Mouse (Mus musculus): ENCODE results near the gene Arhgap31. TPM values are rescaled to one million over a fixed set of nuclear protein-coding genes. Genes with fewer than 3 reads are reported as not detected.

Arhgap31 gene
- polyA plus RNA-seq, 1 experiment from 2014 or later: 10.9 TPM

DNA sequence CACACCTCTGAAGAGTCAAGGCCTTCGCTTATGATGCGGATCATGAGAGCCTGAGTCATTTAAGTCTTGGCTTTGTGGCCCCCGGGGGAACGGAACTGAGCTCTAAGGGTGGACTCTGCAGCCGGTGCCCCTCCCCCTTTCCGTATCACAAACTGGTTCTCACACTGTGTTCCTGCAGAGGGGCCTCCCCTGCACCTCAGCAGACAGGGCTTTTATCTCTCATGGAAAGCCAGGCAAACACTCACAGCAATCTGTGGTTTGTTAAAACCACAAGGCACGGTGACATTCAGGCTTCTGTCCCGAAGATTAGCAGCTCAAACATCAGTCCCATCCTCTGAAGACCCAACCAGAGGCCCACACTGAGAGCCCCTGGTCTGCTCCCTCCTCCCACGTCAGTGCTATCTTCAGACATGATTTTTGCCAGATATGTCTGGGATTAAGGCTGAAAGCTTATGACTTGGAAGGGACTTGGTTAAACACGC, 59.6 kb downstream of the Arhgap31 start:
- 14% methylated on average over 10 of the region's 10 CpGs for WGBS
- Histone ChIP-seq H3K9ac (ENCODE audit: low read length) (0 out of 2 replicates have a peak overlapping the region, but pooled peaks have one; percentile 26), H3K27ac (ENCODE audit: low read length) (peak overlapping the region; percentile 38), H3K27me3 (ENCODE audit: control insufficient read depth, insufficient read depth, low read length) (no peaks in the 10 kb centered on the region), H3K9me3 (replicated peaks; ENCODE audit: control insufficient read depth, low read length) (no peaks in the 10 kb centered on the region), H3K4me2 (ENCODE audit: low read depth, low read length) (no peak overlapping the region), H3K4me1 (ENCODE audit: control insufficient read depth, insufficient read depth, low read length) (peaks cover 37% of the 10 kb centered on the region), H3K36me3 (ENCODE audit: control insufficient read depth, insufficient read depth, low read length) (no peaks in the 10 kb centered on the region), H3K4me3 (replicated peaks; ENCODE audit: low read length) (no peak overlapping the region)
- peak; percentile 66; the same call in 1 of the 2 replicates for ATAC-seq (ENCODE audit: insufficient read depth, low FRiP score)

DNA sequence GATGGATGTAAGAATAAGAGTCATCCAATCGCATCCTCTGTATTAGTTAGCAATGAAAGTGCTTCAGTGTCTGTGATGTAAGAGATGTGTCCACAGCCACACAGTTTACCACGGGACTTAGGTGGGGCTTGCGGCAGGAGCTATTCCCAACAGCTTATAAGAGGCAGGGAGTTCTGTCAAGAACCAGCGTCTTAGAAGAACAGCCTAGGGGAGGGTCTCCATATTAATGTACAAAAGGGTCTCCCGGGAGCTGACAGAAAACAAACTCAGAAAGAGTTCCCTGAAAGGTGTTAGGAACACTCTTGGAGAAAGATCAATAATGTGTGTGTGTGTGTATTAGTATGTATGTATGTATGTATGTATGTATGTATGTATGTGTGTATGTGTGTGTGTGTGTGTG, 60.4 kb downstream of the Arhgap31 start:
- no peak overlapping the region for H3K4me3 ChIP-seq (replicated peaks; ENCODE audit: low read length)
- no peak for ATAC-seq (ENCODE audit: insufficient read depth, low FRiP score)
- H3K36me3 ChIP-seq (ENCODE audit: control insufficient read depth, insufficient read depth, low read length): no peaks in the 10 kb centered on the region
- WGBS: 76% methylated on average over 5 of the region's 5 CpGs
- H3K4me1 ChIP-seq (ENCODE audit: control insufficient read depth, insufficient read depth, low read length): peaks cover 42% of the 10 kb centered on the region
- H3K9me3 ChIP-seq (replicated peaks; ENCODE audit: control insufficient read depth, low read length): no peaks in the 10 kb centered on the region
- H3K9ac ChIP-seq (ENCODE audit: low read length): no peak overlapping the region
- no peaks in the 10 kb centered on the region for H3K27me3 ChIP-seq (ENCODE audit: control insufficient read depth, insufficient read depth, low read length)
- H3K27ac ChIP-seq (ENCODE audit: low read length): no peak overlapping the region; the same call in 1 of the 2 replicates
- no peak overlapping the region for H3K4me2 ChIP-seq (ENCODE audit: low read depth, low read length)

DNA sequence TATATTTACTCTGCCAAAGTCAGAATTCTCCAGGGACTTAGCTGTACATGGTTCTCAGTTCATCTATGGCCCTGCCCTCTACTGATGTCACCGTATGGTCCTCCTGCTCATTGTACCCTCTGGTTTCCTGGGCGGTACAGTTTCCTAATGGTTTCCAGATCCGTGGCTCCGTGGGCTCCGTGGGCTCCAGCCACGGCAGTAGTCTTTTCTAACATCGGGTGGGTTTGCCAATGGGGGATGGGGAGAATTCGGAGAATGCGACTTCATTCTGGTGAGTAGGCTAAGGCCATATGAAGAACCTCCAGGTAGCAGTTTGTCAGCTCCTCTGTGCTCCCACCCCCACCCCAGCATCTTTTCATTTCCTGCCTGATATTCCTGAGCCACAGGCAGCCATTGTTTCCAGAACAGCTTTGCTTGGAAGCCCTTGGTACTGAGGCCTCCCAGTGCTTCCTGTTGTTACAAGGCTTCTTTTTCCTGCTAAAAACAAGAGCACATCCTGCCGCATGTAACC, 61.3 kb downstream of the Arhgap31 start:
- WGBS: 76% methylated on average over 10 of the region's 10 CpGs
- Histone ChIP-seq H3K4me2 (ENCODE audit: low read depth, low read length) (no peak overlapping the region), H3K9me3 (replicated peaks; ENCODE audit: control insufficient read depth, low read length) (no peaks in the 10 kb centered on the region), H3K27me3 (ENCODE audit: control insufficient read depth, insufficient read depth, low read length) (no peaks in the 10 kb centered on the region), H3K9ac (ENCODE audit: low read length) (no peak overlapping the region), H3K27ac (ENCODE audit: low read length) (peak overlapping the region; percentile 32; the same call in 1 of the 2 replicates), H3K36me3 (ENCODE audit: control insufficient read depth, insufficient read depth, low read length) (no peaks in the 10 kb centered on the region), H3K4me1 (ENCODE audit: control insufficient read depth, insufficient read depth, low read length) (peaks cover 42% of the 10 kb centered on the region), H3K4me3 (replicated peaks; ENCODE audit: low read length) (no peak overlapping the region)
- ATAC-seq (ENCODE audit: insufficient read depth, low FRiP score): no peak

DNA sequence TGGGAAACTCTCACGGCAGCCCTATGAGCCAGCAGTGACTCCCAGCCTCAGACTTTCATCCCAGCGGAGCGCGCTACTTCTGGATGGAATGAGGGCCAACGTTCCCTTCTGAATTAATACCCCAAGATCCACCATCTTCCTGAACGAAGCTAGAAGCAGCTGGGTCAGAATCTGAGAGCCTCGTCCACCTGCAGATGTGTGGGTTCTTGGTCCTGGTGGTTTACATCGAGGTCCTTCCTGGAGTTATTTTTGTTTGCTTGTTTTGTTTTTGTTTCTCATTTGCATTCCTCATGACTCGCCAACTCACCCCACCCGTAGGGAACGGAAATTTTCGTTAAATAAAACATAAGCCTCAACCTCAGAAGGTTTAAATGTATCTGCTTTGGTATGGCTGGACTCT, 61.8 kb downstream of the Arhgap31 start:
- no peak overlapping the region for H3K4me3 ChIP-seq (replicated peaks; ENCODE audit: low read length)
- 75% methylated on average over 12 of the region's 12 CpGs for WGBS
- H3K4me2 ChIP-seq (ENCODE audit: low read depth, low read length): no peak overlapping the region
- H3K4me1 ChIP-seq (ENCODE audit: control insufficient read depth, insufficient read depth, low read length): peaks cover 42% of the 10 kb centered on the region
- ATAC-seq (ENCODE audit: insufficient read depth, low FRiP score): no peak
- no peaks in the 10 kb centered on the region for H3K36me3 ChIP-seq (ENCODE audit: control insufficient read depth, insufficient read depth, low read length)
- H3K9ac ChIP-seq (ENCODE audit: low read length): no peak overlapping the region
- H3K27ac ChIP-seq (ENCODE audit: low read length): peak overlapping the region; percentile 32; the same call in 1 of the 2 replicates
- no peaks in the 10 kb centered on the region for H3K9me3 ChIP-seq (replicated peaks; ENCODE audit: control insufficient read depth, low read length)
- H3K27me3 ChIP-seq (ENCODE audit: control insufficient read depth, insufficient read depth, low read length): no peaks in the 10 kb centered on the region

DNA sequence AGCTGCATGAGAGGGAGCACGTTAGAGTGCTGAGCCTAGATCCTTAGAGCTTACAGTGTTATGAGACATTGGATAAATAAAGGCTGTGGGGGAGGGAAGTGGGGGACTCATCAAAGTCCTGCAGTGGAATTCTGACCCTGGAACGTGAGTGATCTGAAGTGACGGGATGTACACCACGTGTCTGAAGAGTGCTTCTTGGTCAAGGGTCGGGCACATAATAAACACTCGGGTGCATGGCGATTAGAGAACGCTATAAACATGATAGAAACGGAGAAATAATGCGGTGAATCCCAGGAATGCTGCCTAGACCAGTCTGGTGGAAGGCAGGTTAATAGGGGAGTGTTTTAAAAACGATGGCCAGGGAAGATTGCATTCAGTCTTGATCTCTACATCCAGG, 63.6 kb downstream of the Arhgap31 start:
- Histone ChIP-seq H3K4me1 (ENCODE audit: control insufficient read depth, insufficient read depth, low read length) (peaks cover 36% of the 10 kb centered on the region), H3K9ac (ENCODE audit: low read length) (no peak overlapping the region), H3K4me3 (replicated peaks; ENCODE audit: low read length) (no peak overlapping the region), H3K36me3 (ENCODE audit: control insufficient read depth, insufficient read depth, low read length) (no peaks in the 10 kb centered on the region), H3K9me3 (replicated peaks; ENCODE audit: control insufficient read depth, low read length) (no peaks in the 10 kb centered on the region), H3K4me2 (ENCODE audit: low read depth, low read length) (no peak overlapping the region), H3K27me3 (ENCODE audit: control insufficient read depth, insufficient read depth, low read length) (no peaks in the 10 kb centered on the region), H3K27ac (ENCODE audit: low read length) (no peak overlapping the region)
- no peak for ATAC-seq (ENCODE audit: insufficient read depth, low FRiP score)
- 27% methylated on average over 11 of the region's 11 CpGs for WGBS

DNA sequence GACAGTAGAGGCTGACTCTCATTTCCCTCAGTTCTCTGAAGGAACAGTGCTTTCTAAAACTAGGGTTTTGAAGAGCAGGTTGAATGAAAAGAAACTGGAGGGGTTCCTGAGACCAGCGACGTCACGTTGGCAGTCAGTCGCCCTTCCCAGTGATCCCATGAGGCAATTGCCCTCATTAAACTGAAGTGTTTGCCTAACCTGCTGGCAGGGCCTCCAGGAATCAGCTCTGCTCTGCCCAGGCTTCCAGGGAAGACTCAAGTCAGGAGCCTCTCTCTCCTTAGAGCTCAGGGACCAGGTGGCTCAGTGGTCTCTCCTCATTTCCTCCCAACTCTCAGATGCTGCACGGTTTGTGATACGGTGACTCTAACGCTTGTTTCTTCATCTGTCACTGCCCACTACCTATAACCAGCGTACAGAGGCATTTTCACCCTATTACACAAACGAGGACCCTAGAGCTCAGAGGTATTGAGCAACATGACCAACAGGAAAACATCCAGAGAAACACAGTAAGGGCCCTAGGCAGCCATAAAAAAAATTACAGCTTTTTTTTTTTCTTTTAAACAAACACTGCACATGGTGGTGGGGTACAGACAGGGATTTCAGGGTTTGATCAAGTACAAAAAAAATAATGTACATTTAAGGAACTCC, 64.2 kb downstream of the Arhgap31 start:
- Histone ChIP-seq H3K9me3 (replicated peaks; ENCODE audit: control insufficient read depth, low read length) (no peaks in the 10 kb centered on the region), H3K4me3 (replicated peaks; ENCODE audit: low read length) (no peak overlapping the region), H3K4me1 (ENCODE audit: control insufficient read depth, insufficient read depth, low read length) (peaks cover 31% of the 10 kb centered on the region), H3K27ac (ENCODE audit: low read length) (no peak overlapping the region), H3K36me3 (ENCODE audit: control insufficient read depth, insufficient read depth, low read length) (no peaks in the 10 kb centered on the region), H3K9ac (ENCODE audit: low read length) (no peak overlapping the region), H3K27me3 (ENCODE audit: control insufficient read depth, insufficient read depth, low read length) (no peaks in the 10 kb centered on the region), H3K4me2 (ENCODE audit: low read depth, low read length) (no peak overlapping the region)
- WGBS: 63% methylated on average over 9 of the region's 9 CpGs
- no peak for ATAC-seq (ENCODE audit: insufficient read depth, low FRiP score)

DNA sequence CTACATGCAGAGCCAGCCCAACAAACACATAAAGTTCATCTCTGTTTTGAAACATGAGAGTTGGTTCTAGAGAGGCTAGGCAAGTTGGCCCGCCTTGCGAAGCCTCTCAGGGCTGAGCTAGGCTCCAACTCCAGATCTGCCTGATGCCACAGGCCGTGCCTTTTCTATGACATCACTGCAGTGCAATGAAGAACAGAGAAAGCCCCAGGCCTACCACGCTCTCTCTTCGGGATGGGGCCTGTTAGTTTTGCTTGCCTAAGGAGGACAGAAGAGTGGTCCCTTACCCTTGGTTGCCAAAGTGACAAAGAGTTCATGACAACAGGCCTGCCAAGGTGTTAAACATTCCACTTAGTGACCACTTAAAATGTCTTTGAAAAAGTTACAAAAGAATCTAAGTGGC, 64.9 kb downstream of the Arhgap31 start:
- no peaks in the 10 kb centered on the region for H3K36me3 ChIP-seq (ENCODE audit: control insufficient read depth, insufficient read depth, low read length)
- no peaks in the 10 kb centered on the region for H3K27me3 ChIP-seq (ENCODE audit: control insufficient read depth, insufficient read depth, low read length)
- 82% methylated on average over 5 of the region's 5 CpGs for WGBS
- H3K9me3 ChIP-seq (replicated peaks; ENCODE audit: control insufficient read depth, low read length): no peaks in the 10 kb centered on the region
- H3K4me3 ChIP-seq (replicated peaks; ENCODE audit: low read length): no peak overlapping the region
- H3K27ac ChIP-seq (ENCODE audit: low read length): no peak overlapping the region
- H3K4me2 ChIP-seq (ENCODE audit: low read depth, low read length): no peak overlapping the region
- H3K4me1 ChIP-seq (ENCODE audit: control insufficient read depth, insufficient read depth, low read length): peaks cover 24% of the 10 kb centered on the region
- no peak overlapping the region for H3K9ac ChIP-seq (ENCODE audit: low read length)
- ATAC-seq (ENCODE audit: insufficient read depth, low FRiP score): no peak

DNA sequence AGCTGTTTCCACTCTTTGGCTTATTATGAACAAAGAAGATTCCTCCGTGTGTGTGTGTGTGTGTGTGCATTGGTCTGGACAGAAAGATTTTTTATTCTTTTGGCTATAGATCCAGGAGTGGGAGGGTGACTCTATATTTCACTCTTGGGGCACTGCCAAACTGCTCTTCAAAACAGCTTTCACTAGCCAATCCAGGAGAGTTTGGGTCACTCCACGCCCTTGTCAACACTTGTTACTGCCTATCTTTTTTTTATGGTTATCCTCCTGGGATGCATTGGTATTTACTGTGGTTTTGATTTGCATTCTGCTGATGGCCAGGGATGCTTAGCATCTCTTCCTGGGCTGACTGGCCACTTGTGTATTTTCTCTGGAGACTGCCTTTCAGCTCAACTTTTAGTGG, 68.6 kb downstream of the Arhgap31 start:
- Histone ChIP-seq H3K27ac (ENCODE audit: low read length) (no peak overlapping the region), H3K27me3 (ENCODE audit: control insufficient read depth, insufficient read depth, low read length) (no peaks in the 10 kb centered on the region), H3K9me3 (replicated peaks; ENCODE audit: control insufficient read depth, low read length) (no peaks in the 10 kb centered on the region), H3K4me2 (ENCODE audit: low read depth, low read length) (no peak overlapping the region), H3K36me3 (ENCODE audit: control insufficient read depth, insufficient read depth, low read length) (no peaks in the 10 kb centered on the region), H3K4me1 (ENCODE audit: control insufficient read depth, insufficient read depth, low read length) (peaks cover 12% of the 10 kb centered on the region), H3K9ac (ENCODE audit: low read length) (no peak overlapping the region), H3K4me3 (replicated peaks; ENCODE audit: low read length) (no peak overlapping the region)
- WGBS: 50% methylated on average over 2 of the region's 2 CpGs
- ATAC-seq (ENCODE audit: insufficient read depth, low FRiP score): no peak

DNA sequence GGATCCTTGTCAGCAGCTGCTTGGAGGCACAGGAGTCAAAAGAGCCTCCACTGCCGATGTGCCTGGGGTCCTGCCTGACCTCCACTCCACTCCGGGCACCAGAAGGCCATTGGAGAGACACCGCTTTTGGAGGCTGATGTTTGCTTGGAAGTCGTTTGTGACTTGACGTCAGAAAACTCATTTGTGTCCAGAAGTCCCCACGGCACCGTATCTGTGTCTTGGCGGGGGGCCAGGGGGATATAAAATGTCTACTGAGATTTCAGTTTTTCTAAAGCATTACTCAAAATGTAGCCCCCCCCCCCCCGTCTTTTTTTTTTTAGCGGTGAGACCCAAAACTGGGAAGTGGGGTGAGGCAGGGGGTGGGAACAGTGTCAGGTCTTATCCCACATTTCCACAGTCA, 76.0 kb downstream of the Arhgap31 start:
- no peak overlapping the region for H3K4me3 ChIP-seq (replicated peaks; ENCODE audit: low read length)
- H3K4me1 ChIP-seq (ENCODE audit: control insufficient read depth, insufficient read depth, low read length): no peaks in the 10 kb centered on the region
- no peaks in the 10 kb centered on the region for H3K36me3 ChIP-seq (ENCODE audit: control insufficient read depth, insufficient read depth, low read length)
- WGBS: 69% methylated on average over 10 of the region's 10 CpGs
- no peaks in the 10 kb centered on the region for H3K9me3 ChIP-seq (replicated peaks; ENCODE audit: control insufficient read depth, low read length)
- H3K27ac ChIP-seq (ENCODE audit: low read length): no peak overlapping the region
- no peaks in the 10 kb centered on the region for H3K27me3 ChIP-seq (ENCODE audit: control insufficient read depth, insufficient read depth, low read length)
- H3K4me2 ChIP-seq (ENCODE audit: low read depth, low read length): no peak overlapping the region
- no peak overlapping the region for H3K9ac ChIP-seq (ENCODE audit: low read length)
- ATAC-seq (ENCODE audit: insufficient read depth, low FRiP score): no peak
